Mouse (Mus musculus) embryonic facial prominence, embryonic 11.5 days (tissue): ENCODE measurements around the gene Slitrk5. TPM values are rescaled to one million over a fixed set of nuclear protein-coding genes. Genes with fewer than 3 reads are reported as not detected.
A peak's percentile ranks its signal among the peaks of the same experiment; 100 is the strongest.

ENCODE experiments used
- ATAC-seq: fragments of 200-750 bp; cut with Nextera tagmentation; replicated peaks from 2 replicates; pipeline ENCODE4 v1.8.0; 2017; ENCODE audit warnings: low read depth; ENCODE audit not compliant: insufficient number of reproducible peaks, low FRiP score, low TSS enrichment
- DNase-seq: peaks from one replicate; pipeline ENCODE4 v3.0.0-alpha.2; 2015; ENCODE audit warnings: low spot score
- H3K27ac ChIP-seq: fragments of 300-500 bp; sonication (generic); replicated peaks from 2 replicates; pipeline ENCODE4 v1.5.1; 2014; ENCODE audit warnings: mild to moderate bottlenecking, low read depth, low read length, control low read depth
- H3K27me3 ChIP-seq: fragments of 300-500 bp; sonication (generic); 2 replicates; pipeline ENCODE4 v1.6.1; 2014; ENCODE audit warnings: mild to moderate bottlenecking, low read length, moderate library complexity, mixed read lengths; ENCODE audit not compliant: control insufficient read depth, insufficient read depth
- H3K36me3 ChIP-seq: fragments of 300-500 bp; sonication (generic); replicated peaks from 2 replicates; pipeline ENCODE4 v1.6.1; 2014; ENCODE audit warnings: low read depth, mild to moderate bottlenecking, low read length, moderate library complexity, mixed read lengths; ENCODE audit not compliant: control insufficient read depth, insufficient read depth
- H3K4me1 ChIP-seq: fragments of 300-500 bp; sonication (generic); 2 replicates; pipeline ENCODE4 v1.6.1; 2014; ENCODE audit warnings: low read length, mixed read lengths; ENCODE audit not compliant: control insufficient read depth, insufficient read depth
- H3K4me2 ChIP-seq: fragments of 300-500 bp; sonication (generic); 2 replicates; pipeline ENCODE4 v1.6.1; 2014; ENCODE audit warnings: low read depth, mild to moderate bottlenecking, control low read depth, low read length, moderate library complexity
- H3K4me3 ChIP-seq: fragments of 300-500 bp; sonication (generic); 2 replicates; pipeline ENCODE4 v1.5.1; 2014; ENCODE audit warnings: low read depth, low read length, control low read depth
- H3K9ac ChIP-seq: fragments of 300-500 bp; sonication (generic); replicated peaks from 2 replicates; pipeline ENCODE4 v1.6.1; 2014; ENCODE audit warnings: mild to moderate bottlenecking, control low read depth, low read length
- H3K9me3 ChIP-seq: fragments of 300-500 bp; sonication (generic); replicated peaks from 2 replicates; pipeline ENCODE4 v1.6.1; 2016; ENCODE audit warnings: mild to moderate bottlenecking, low read length, inconsistent platforms, mixed read lengths; ENCODE audit not compliant: control insufficient read depth
- WGBS: fragments of 180-500 bp; shearing (Covaris S2); extraction: QIAGEN DNeasy Blood & Tissue Kit; methylation state at CpG from one replicate; pipeline ENCODE4 v1.1.7; 2014; 5-methylcytosine and 5-hydroxymethylcytosine counted together
- polyA plus RNA-seq: library from polyadenylated mRNA; unstranded; fragments of >200 nt; fragmentation: Nextera tagmentation; extraction: Ambion mirVana; gene quantifications from 2 replicates; pipeline ENCODE4 v1.2.1, GENCODE M21; 2014

Gene Slitrk5
- 8.5 and 9.8 TPM in 2 replicates for polyA plus RNA-seq

GRCm38 (mm10) chr14:111674664-111675147 is at the start of gene Slitrk5:
Gene Slitrk5 (plus strand): TSS chr14:111675097.
- H3K9ac ChIP-seq = peak within 1 kb of the TSS; percentile 80
- H3K27ac ChIP-seq = peak within 1 kb of the TSS; percentile 83
- ATAC-seq (peak; percentile 65), DNase-seq (peak; percentile 92)
- peak within 1 kb of the TSS; percentile 88 for H3K4me2 ChIP-seq
- H3K4me3 ChIP-seq = peak within 1 kb of the TSS; percentile 65
- no peaks in the 10 kb centered on the region for H3K36me3 ChIP-seq
- H3K9me3 ChIP-seq = no peaks in the 10 kb centered on the region
- 0 out of 2 replicates have a peak, but pooled peaks cover 3% of the 10 kb centered on the region for H3K27me3 ChIP-seq
- under 1% methylated on average over 22 of the region's 22 CpGs for WGBS
- no peaks in the 10 kb centered on the region for H3K4me1 ChIP-seq

GRCm38 (mm10) chr14:111672942-111673341 is 2.0 kb upstream of the Slitrk5 start:
- no peak overlapping the region for H3K27ac ChIP-seq
- WGBS = 59% methylated on average over 1 of the region's 1 CpGs
- no peak overlapping the region for H3K4me3 ChIP-seq
- no peaks in the 10 kb centered on the region for H3K4me1 ChIP-seq
- 0 out of 2 replicates have a peak, but pooled peaks cover 3% of the 10 kb centered on the region for H3K27me3 ChIP-seq
- H3K9ac ChIP-seq = no peak overlapping the region
- DNase-seq = peak; percentile 30
- H3K36me3 ChIP-seq = no peaks in the 10 kb centered on the region
- no peak for ATAC-seq
- H3K9me3 ChIP-seq = no peaks in the 10 kb centered on the region
- H3K4me2 ChIP-seq = no peak overlapping the region

- Histone ChIP-seq H3K4me3 (peak overlapping the region; percentile 65), H3K4me2 (peak overlapping the region; percentile 88), H3K27ac (peak overlapping the region; percentile 83), H3K36me3 (no peaks in the 10 kb centered on the region), H3K9ac (peak overlapping the region; percentile 80), H3K27me3 (peaks cover 6% of the 10 kb centered on the region; the same call in 1 of the 2 replicates), H3K4me1 (no peaks in the 10 kb centered on the region), H3K9me3 (no peaks in the 10 kb centered on the region)
- ATAC-seq (peak; percentile 80), DNase-seq (peak; percentile 68)
- WGBS = under 1% methylated on average over 69 of the region's 94 CpGs
These were observed 591 bp downstream of the Slitrk5 start for GRCm38 (mm10) chr14:111675211-111676165.

GRCm38 (mm10) chr14:111676166-111676581 is 1.3 kb downstream of the Slitrk5 start:
- Histone ChIP-seq H3K4me3 (peak overlapping the region; percentile 65), H3K36me3 (no peaks in the 10 kb centered on the region), H3K4me1 (no peaks in the 10 kb centered on the region), H3K9ac (peak overlapping the region; percentile 80), H3K4me2 (peak overlapping the region; percentile 88), H3K27ac (peak overlapping the region; percentile 83), H3K27me3 (peaks cover 6% of the 10 kb centered on the region; the same call in 1 of the 2 replicates), H3K9me3 (no peaks in the 10 kb centered on the region)
- ATAC-seq (peak; percentile 54), DNase-seq (peak; percentile 68)
- under 1% methylated on average over 19 of the region's 19 CpGs for WGBS

GRCm38 (mm10) chr14:111676851-111677291 is 2.0 kb downstream of the Slitrk5 start:
- ATAC-seq (0 out of 2 replicates have a peak, but pooled peaks have one; percentile 16), DNase-seq (peak; percentile 43)
- 0% methylated on average over 18 of the region's 18 CpGs for WGBS
- Histone ChIP-seq H3K27me3 (peaks cover 6% of the 10 kb centered on the region; the same call in 1 of the 2 replicates), H3K36me3 (no peaks in the 10 kb centered on the region), H3K9me3 (no peaks in the 10 kb centered on the region), H3K4me1 (no peaks in the 10 kb centered on the region), H3K27ac (no peak overlapping the region), H3K9ac (no peak overlapping the region; the same call in 1 of the 2 replicates), H3K4me2 (peak overlapping the region; percentile 88), H3K4me3 (peak overlapping the region; percentile 65)

- H3K27me3 ChIP-seq = peaks cover 6% of the 10 kb centered on the region; the same call in 1 of the 2 replicates
- WGBS = 10% methylated on average over 17 of the region's 17 CpGs
- H3K4me3 ChIP-seq = peak overlapping the region; percentile 65
- ATAC-seq (no peak), DNase-seq (peak; percentile 6)
- H3K27ac ChIP-seq = no peak overlapping the region
- no peaks in the 10 kb centered on the region for H3K4me1 ChIP-seq
- no peak overlapping the region; the same call in 1 of the 2 replicates for H3K9ac ChIP-seq
- H3K36me3 ChIP-seq = no peaks in the 10 kb centered on the region
- peak overlapping the region; percentile 88 for H3K4me2 ChIP-seq
- no peaks in the 10 kb centered on the region for H3K9me3 ChIP-seq
These were observed 2.6 kb downstream of the Slitrk5 start for GRCm38 (mm10) chr14:111677361-111678070.

- Histone ChIP-seq H3K4me2 (no peak overlapping the region; the same call in 1 of the 2 replicates), H3K9me3 (no peaks in the 10 kb centered on the region), H3K4me1 (no peaks in the 10 kb centered on the region), H3K27ac (no peak overlapping the region), H3K27me3 (peaks cover 6% of the 10 kb centered on the region; the same call in 1 of the 2 replicates), H3K4me3 (no peak overlapping the region), H3K36me3 (no peaks in the 10 kb centered on the region), H3K9ac (no peak overlapping the region)
- no peak for DNase-seq
- ATAC-seq = no peak
- 72% methylated on average over 8 of the region's 8 CpGs for WGBS
These were observed 5.4 kb downstream of the Slitrk5 start for GRCm38 (mm10) chr14:111680271-111680670.
